Mouse (Mus musculus) cerebellum, adult 2 months (tissue): ENCODE data around the gene Tmem198b.

Experiments
- CTCF ChIP-seq: fragments of 200-500 bp; IDR thresholded peaks from 2 replicates; pipeline ENCODE4 v1.5.1; 2011; ENCODE audit warnings: low read depth, mild to moderate bottlenecking, control low read depth, low read length, moderate library complexity, borderline replicate concordance; ENCODE audit not compliant: insufficient read depth
- POLR2A ChIP-seq: fragments of 200-500 bp; IDR thresholded peaks from 2 replicates; pipeline ENCODE4 v1.6.1; 2011; ENCODE audit warnings: low read length, control low read depth, borderline replicate concordance; ENCODE audit not compliant: insufficient read depth

GRCm38 (mm10) chr10:128801981-128802495, 2.1 kb downstream of the Tmem198b start:
- TF ChIP-seq CTCF: no peak
- no peak for TF ChIP-seq POLR2A
